Mouse (Mus musculus) brown adipose tissue, adult 24 weeks (tissue): ENCODE measurements around the gene Gm4846. TPM values are rescaled to one million over a fixed set of nuclear protein-coding genes. Genes with fewer than 3 reads are reported as not detected.
"Not testable (repeated sequence)": the region's sequence is repeated elsewhere in the genome, so short reads cannot be mapped to it uniquely, and the experiment has no call there.

Experiments
- H3K27ac ChIP-seq: fragments of 200-500 bp; replicated peaks from 2 replicates; pipeline ENCODE4 v1.5.1; 2012; ENCODE audit warnings: low read depth, mild to moderate bottlenecking, low read length
- H3K4me1 ChIP-seq: fragments of 200-500 bp; 2 replicates; pipeline ENCODE4 v1.6.1; 2012; ENCODE audit warnings: low read length, mixed read lengths; ENCODE audit not compliant: control insufficient read depth, insufficient read depth, insufficient read length
- H3K4me3 ChIP-seq: fragments of 200-500 bp; 2 replicates; pipeline ENCODE4 v1.5.1; 2012; ENCODE audit warnings: low read depth, mild to moderate bottlenecking, low read length, moderate library complexity; ENCODE audit not compliant: insufficient read depth
- polyA plus RNA-seq: library from polyadenylated mRNA; stranded (reverse); fragments of >200 nt; gene quantifications from 2 replicates; pipeline ENCODE4 v1.2.4, GENCODE M21; 2012; ENCODE audit not compliant: missing spikeins, insufficient read depth, insufficient read length

Gene Gm4846
- polyA plus RNA-seq, result not detected in 2 replicates

- not testable (repeated sequence) for H3K4me3 ChIP-seq, H3K27ac ChIP-seq, H3K4me1 ChIP-seq
Observed at GRCm38 (mm10) chr1:166497488-166497887, at the start of gene Gm4846. TSS of gene Gm4846 (minus strand) at chr1:166497588.

- not testable (repeated sequence) for H3K27ac ChIP-seq, H3K4me3 ChIP-seq, H3K4me1 ChIP-seq
Observed at GRCm38 (mm10) chr1:166531521-166531920, 34.1 kb upstream of the Gm4846 start.

GRCm38 (mm10) chr1:166524709-166525108 is 27.3 kb upstream of the Gm4846 start:
- not testable (repeated sequence) for H3K27ac ChIP-seq, H3K4me3 ChIP-seq, H3K4me1 ChIP-seq

GRCm38 (mm10) chr1:166519626-166520025 is 22.2 kb upstream of the Gm4846 start:
- not testable (repeated sequence) for H3K4me3 ChIP-seq, H3K4me1 ChIP-seq, H3K27ac ChIP-seq

- no peak overlapping the region for H3K4me3 ChIP-seq
- H3K4me1 ChIP-seq, result no peaks in the 10 kb centered on the region
- H3K27ac ChIP-seq, result no peak overlapping the region
Observed at GRCm38 (mm10) chr1:166516556-166516955, 19.2 kb upstream of the Gm4846 start.

GRCm38 (mm10) chr1:166504206-166504605 is 6.8 kb upstream of the Gm4846 start:
- not testable (repeated sequence) for H3K4me3 ChIP-seq, H3K4me1 ChIP-seq

GRCm38 (mm10) chr1:166479503-166479902 is 17.9 kb downstream of the Gm4846 start:
- Histone ChIP-seq H3K4me1 (no peaks in the 10 kb centered on the region), H3K4me3 (no peak overlapping the region), H3K27ac (no peak overlapping the region)

More at GRCm38 (mm10) chr1:166504206-166504605, 6.8 kb upstream of the Gm4846 start:
- not testable (repeated sequence) for H3K27ac ChIP-seq

- Histone ChIP-seq H3K27ac (no peak overlapping the region), H3K4me1 (no peaks in the 10 kb centered on the region), H3K4me3 (no peak overlapping the region)
Observed at GRCm38 (mm10) chr1:166467172-166467571, 30.2 kb downstream of the Gm4846 start.

- Histone ChIP-seq H3K4me3 (no peak overlapping the region), H3K4me1 (no peaks in the 10 kb centered on the region), H3K27ac (no peak overlapping the region)
Observed at GRCm38 (mm10) chr1:166462544-166462943, 34.8 kb downstream of the Gm4846 start.

GRCm38 (mm10) chr1:166441992-166442391 is 55.4 kb downstream of the Gm4846 start:
- Histone ChIP-seq H3K4me3 (no peak overlapping the region), H3K27ac (no peak overlapping the region), H3K4me1 (no peaks in the 10 kb centered on the region)

GRCm38 (mm10) chr1:166439426-166439825 is 58.0 kb downstream of the Gm4846 start:
- H3K27ac ChIP-seq, result no peak overlapping the region
- H3K4me1 ChIP-seq, result no peaks in the 10 kb centered on the region
- H3K4me3 ChIP-seq, result no peak overlapping the region

Other genes starting within 250 kb of the Gm4846 start
- gene Ildr2, start 243.4 kb downstream of the Gm4846 start, polyA plus RNA-seq, result 0.54 and 2.0 TPM in 2 replicates
- gene Tada1, start 118.5 kb downstream of the Gm4846 start, polyA plus RNA-seq, result 6.7 and 8.6 TPM in 2 replicates
- 13.1 and 14.9 TPM in 2 replicates for gene Pogk, start 87.7 kb downstream of the Gm4846 start, polyA plus RNA-seq
- gene Gm4847, start 150.1 kb upstream of the Gm4846 start, polyA plus RNA-seq, result not detected in 2 replicates
- not detected in 2 replicates for gene Fmo9, start 184.3 kb upstream of the Gm4846 start, polyA plus RNA-seq